Mouse (Mus musculus) ES-Bruce4 (cell line): ENCODE measurements around the gene Heatr1.

Experiments
- CTCF ChIP-seq: IDR thresholded peaks from one replicate; pipeline ENCODE4 v1.8.1; 2011; ENCODE audit warnings: low read depth, low read length
- EP300 ChIP-seq: IDR thresholded peaks from 2 replicates; pipeline ENCODE4 v1.6.1; 2011; ENCODE audit warnings: low read depth, low read length; ENCODE audit not compliant: insufficient read depth
- POLR2A ChIP-seq: IDR thresholded peaks from one replicate; pipeline ENCODE4 v1.8.1; 2011; ENCODE audit warnings: low read length; ENCODE audit not compliant: insufficient read depth

DNA sequence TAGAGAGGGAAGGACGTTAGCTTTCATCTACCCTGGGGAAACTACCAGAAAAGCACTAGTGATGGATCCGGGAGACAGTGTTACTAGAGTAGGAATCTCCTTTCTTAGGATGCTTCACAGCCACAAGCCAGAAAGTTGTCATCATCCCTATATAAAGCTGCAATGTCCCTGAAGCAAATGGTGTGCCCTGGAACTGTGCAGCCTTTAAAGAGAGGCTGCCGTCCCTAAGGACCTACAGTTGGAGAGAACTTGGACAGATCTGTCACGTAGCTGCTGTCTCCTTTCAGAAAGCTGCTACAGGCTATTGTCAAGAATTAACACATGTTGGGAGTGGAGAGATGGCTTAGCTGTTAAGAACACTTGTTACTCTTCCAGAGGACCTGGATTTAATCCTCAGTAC is 33.3 kb upstream of the Heatr1 start:
- no peak for TF ChIP-seq CTCF
- no peak for TF ChIP-seq POLR2A
- TF ChIP-seq EP300, result no peak
